Mouse (Mus musculus): Measurements from ENCODE around the gene Myh7b.

GRCm38 (mm10) chr2:155641540-155642472, 30.8 kb downstream of the Myh7b start:
- TF ChIP-seq CTCF (IDR thresholded peaks at IDR 0.05; ENCODE audit: borderline replicate concordance, control insufficient read depth, extremely low read depth, insufficient read depth, low read length, poor library complexity) (no peak), POLR2A (IDR thresholded peaks at IDR 0.05; ENCODE audit: control insufficient read depth, extremely low read depth, insufficient read depth, low read length, poor library complexity) (no peak)
